Mouse (Mus musculus): ENCODE measurements around the gene Gm3417. TPM values are rescaled to one million over a fixed set of nuclear protein-coding genes. Genes with fewer than 3 reads are reported as not detected.

Gene Gm3417
- total and polyA plus RNA-seq, 3 experiments: 3.1 TPM; not detected in 2

DNA sequence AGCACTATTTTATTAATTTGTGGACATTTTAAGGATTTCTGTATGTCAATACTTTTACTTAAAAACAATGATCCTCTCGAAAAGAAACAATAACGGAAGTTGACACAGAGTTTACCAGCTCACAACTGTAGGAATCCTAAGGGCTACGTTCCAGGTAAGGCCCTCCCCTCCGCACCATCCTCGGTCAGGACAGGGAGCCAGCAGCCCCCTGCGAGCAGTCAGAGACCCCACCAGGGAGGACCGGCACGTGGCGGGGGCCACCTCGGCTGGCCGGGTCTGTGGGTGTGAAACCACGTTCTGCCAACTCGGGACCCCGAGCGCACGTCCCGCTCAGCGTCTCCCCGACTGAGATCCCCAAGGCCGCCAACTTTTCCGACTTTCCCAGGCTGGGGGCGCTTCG, 18.1 kb downstream of the Gm3417 start:
- H3K4me2 ChIP-seq (ENCODE audit: insufficient read depth, low read depth, poor library complexity, severe bottlenecking): no peak overlapping the region
- peak overlapping the region; percentile 72 for H3K27ac ChIP-seq (ENCODE audit: insufficient read depth, low read depth)
- in situ Hi-C loops (cut with MboI; ENCODE audit: low pct_ligation_motif_present, low pct_unique_long_range_greater_than_20kb, low sequenced_read_pairs) (no loop called here), dilution Hi-C loops (cut with MboI; ENCODE audit: extremely low pct_ligation_motif_present, extremely low pct_unique_long_range_greater_than_20kb, low sequenced_read_pairs) (no loop called here)
- H3K9ac ChIP-seq (ENCODE audit: insufficient read depth, low read depth): peak overlapping the region; percentile 95
- H3K4me1 ChIP-seq (ENCODE audit: control insufficient read depth in 1 of 2, insufficient read depth in 2 of 2): peaks cover 5 to 32% of the 10 kb centered on the region in 2 experiments
- TF ChIP-seq CHD1 (IDR thresholded peaks at IDR 0.05; ENCODE audit: low read depth, low read length) (peak; percentile 83; the same call in 1 of the 2 replicates), KAT2A (IDR thresholded peaks at IDR 0.05; ENCODE audit: insufficient replicate concordance, low read length) (no peak), ZMIZ1 (IDR thresholded peaks at IDR 0.05; ENCODE audit: low read depth, low read length) (no peak), BHLHE40 (IDR thresholded peaks at IDR 0.05; ENCODE audit: low read depth, low read length) (0 out of 2 replicates have a peak, but pooled peaks have one; percentile 26)
- H3K79me2 ChIP-seq (replicated peaks; ENCODE audit: control insufficient read depth, extremely low read depth, insufficient read depth, poor library complexity, severe bottlenecking): peaks cover 42% of the 10 kb centered on the region
- H3K9me3 ChIP-seq (replicated peaks; ENCODE audit: low read length): no peaks in the 10 kb centered on the region
- peaks cover 17 to 31% of the 10 kb centered on the region in 2 experiments for H3K36me3 ChIP-seq (replicated peaks in 1 of 2; ENCODE audit: control insufficient read depth in 1 of 2, insufficient read depth in 1 of 2, low read length in 1 of 2)
- DNase-seq (ENCODE audit: extremely low read depth): no peak
- H3K4me3 ChIP-seq (replicated peaks in 1 of 3; ENCODE audit: low read depth in 2 of 3, low read length in 2 of 3, poor library complexity in 1 of 3): peak overlapping the region; percentile 94 to 100 (median 95)
- H3K27me3 ChIP-seq (replicated peaks): no peaks in the 10 kb centered on the region

DNA sequence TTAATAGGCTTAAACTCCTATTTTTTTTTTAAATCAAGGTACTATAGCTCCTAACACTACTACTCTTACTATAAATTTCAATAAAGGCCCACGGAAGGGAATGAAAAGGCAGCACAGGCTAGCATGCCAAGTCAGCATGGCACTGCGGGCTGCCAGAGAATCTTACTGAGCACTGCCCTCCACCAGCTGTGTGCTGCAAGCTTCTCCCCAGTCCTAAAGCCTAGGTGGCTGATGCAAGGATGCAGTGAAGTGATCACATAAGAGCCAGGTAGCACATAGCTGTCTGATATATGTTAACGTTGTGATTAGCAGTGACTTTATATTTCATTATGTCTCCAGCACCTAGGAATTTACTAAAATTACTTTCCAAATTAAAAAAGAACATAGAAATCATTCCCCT, 18.6 kb downstream of the Gm3417 start:
- dilution Hi-C loops (cut with MboI; ENCODE audit: extremely low pct_ligation_motif_present, extremely low pct_unique_long_range_greater_than_20kb, low sequenced_read_pairs): no loop called here
- DNase-seq (ENCODE audit: extremely low read depth): peak; percentile 80
- TF ChIP-seq PAX5 (IDR thresholded peaks at IDR 0.05; ENCODE audit: low read length): no peak
- TF ChIP-seq POLR2AphosphoS2 (IDR thresholded peaks at IDR 0.05; ENCODE audit: low read depth, low read length): no peak
- no peak for TF ChIP-seq ZC3H11A (IDR thresholded peaks at IDR 0.05; ENCODE audit: low read depth, low read length)
- peak; percentile 91 for TF ChIP-seq SIN3A (IDR thresholded peaks at IDR 0.05; ENCODE audit: low read length)
- TF ChIP-seq IRF4 (IDR thresholded peaks at IDR 0.05; ENCODE audit: low read depth, low read length): no peak
- peak; percentile 32; the same call in 1 of the 2 replicates for TF ChIP-seq MAFK (IDR thresholded peaks at IDR 0.05; ENCODE audit: insufficient replicate concordance, low read length)
- 0 out of 2 replicates have a peak, but pooled peaks have one; percentile 45 for TF ChIP-seq TBP (conservative IDR thresholded peaks at IDR 0.05; ENCODE audit: low read depth, low read length)
- TF ChIP-seq MAZ (IDR thresholded peaks at IDR 0.05; ENCODE audit: low read depth, low read length): no peak
- TF ChIP-seq ZKSCAN1 (IDR thresholded peaks at IDR 0.05; ENCODE audit: borderline replicate concordance, low read depth, low read length): no peak
- TF ChIP-seq NRF1 (IDR thresholded peaks at IDR 0.05; ENCODE audit: low read depth, low read length): no peak
- 0 out of 2 replicates have a peak, but pooled peaks have one; percentile 36 for TF ChIP-seq KAT2A (IDR thresholded peaks at IDR 0.05; ENCODE audit: insufficient replicate concordance, low read length)
- peak; percentile 50; the same call in 1 of the 2 replicates for TF ChIP-seq MYC (IDR thresholded peaks at IDR 0.05; ENCODE audit: low read depth, low read length)
- TF ChIP-seq ZMIZ1 (IDR thresholded peaks at IDR 0.05; ENCODE audit: low read depth, low read length): 0 out of 2 replicates have a peak, but pooled peaks have one; percentile 53
- peak; percentile 63; the same call in 1 of the 2 replicates for TF ChIP-seq MAX (IDR thresholded peaks at IDR 0.05; ENCODE audit: low read length)
- no peak for TF ChIP-seq HCFC1 (IDR thresholded peaks at IDR 0.05; ENCODE audit: low read depth, low read length)
- TF ChIP-seq CHD2 (IDR thresholded peaks at IDR 0.05; ENCODE audit: low read length): no peak
- TF ChIP-seq UBTF (IDR thresholded peaks at IDR 0.05; ENCODE audit: low read depth, low read length): no peak
- TF ChIP-seq USF2 (conservative IDR thresholded peaks at IDR 0.05; ENCODE audit: low read depth, low read length): no peak
- peak; percentile 62 for TF ChIP-seq POLR2A (IDR thresholded peaks at IDR 0.05; ENCODE audit: low read depth, low read length)
- no peak for TF ChIP-seq USF1 (IDR thresholded peaks at IDR 0.05; ENCODE audit: low read depth, low read length)
- TF ChIP-seq JUND (conservative IDR thresholded peaks at IDR 0.05; ENCODE audit: low read depth, low read length): no peak
- peak; percentile 47; the same call in 1 of the 2 replicates for TF ChIP-seq TCF12 (IDR thresholded peaks at IDR 0.05; ENCODE audit: low read depth, low read length)
- TF ChIP-seq ELF1 (IDR thresholded peaks at IDR 0.05; ENCODE audit: low read depth, low read length): no peak
- TF ChIP-seq SMC3 (IDR thresholded peaks at IDR 0.05; ENCODE audit: low read depth, low read length): no peak
- no peak for TF ChIP-seq RCOR1 (conservative IDR thresholded peaks at IDR 0.05; ENCODE audit: low read depth, low read length)
- TF ChIP-seq EP300 (IDR thresholded peaks at IDR 0.05; ENCODE audit: low read length): no peak
- TF ChIP-seq ETS1 (conservative IDR thresholded peaks at IDR 0.05; ENCODE audit: low read depth, low read length): peak; percentile 12; the same call in 1 of the 2 replicates
- TF ChIP-seq NELFE (IDR thresholded peaks at IDR 0.05; ENCODE audit: low read depth, low read length): no peak
- TF ChIP-seq MEF2A (IDR thresholded peaks at IDR 0.05; ENCODE audit: borderline replicate concordance, low read depth, low read length): no peak; the same call in 1 of the 2 replicates
- TF ChIP-seq RAD21 (IDR thresholded peaks at IDR 0.05; ENCODE audit: low read depth, low read length): no peak
- peak; percentile 87 for TF ChIP-seq MXI1 (IDR thresholded peaks at IDR 0.05; ENCODE audit: low read depth, low read length)

More for the DNA sequence above, 18.6 kb downstream of the Gm3417 start:
- H3K36me3 ChIP-seq (replicated peaks in 1 of 2; ENCODE audit: control insufficient read depth in 1 of 2, insufficient read depth in 1 of 2, low read length in 1 of 2): peaks cover 17 to 34% of the 10 kb centered on the region in 2 experiments
- H3K27me3 ChIP-seq (replicated peaks): no peaks in the 10 kb centered on the region
- H3K9me3 ChIP-seq (replicated peaks; ENCODE audit: low read length): no peaks in the 10 kb centered on the region
- H3K4me1 ChIP-seq (ENCODE audit: control insufficient read depth in 1 of 2, insufficient read depth in 2 of 2): peaks cover 5 to 35% of the 10 kb centered on the region in 2 experiments
- in situ Hi-C loops (cut with MboI; ENCODE audit: low pct_ligation_motif_present, low pct_unique_long_range_greater_than_20kb, low sequenced_read_pairs): no loop called here
- peak overlapping the region; percentile 71 to 95 (median 94) for H3K4me3 ChIP-seq (replicated peaks in 1 of 3; ENCODE audit: low read depth in 2 of 3, low read length in 2 of 3, poor library complexity in 1 of 3)
- peak overlapping the region; percentile 95 for H3K9ac ChIP-seq (ENCODE audit: insufficient read depth, low read depth)
- peaks cover 42% of the 10 kb centered on the region for H3K79me2 ChIP-seq (replicated peaks; ENCODE audit: control insufficient read depth, extremely low read depth, insufficient read depth, poor library complexity, severe bottlenecking)
- H3K4me2 ChIP-seq (ENCODE audit: insufficient read depth, low read depth, poor library complexity, severe bottlenecking): peak overlapping the region; percentile 12
- no peak overlapping the region for H3K27ac ChIP-seq (ENCODE audit: insufficient read depth, low read depth)
